Mouse (Mus musculus): Measurements from ENCODE around the gene Adarb1.

DNA sequence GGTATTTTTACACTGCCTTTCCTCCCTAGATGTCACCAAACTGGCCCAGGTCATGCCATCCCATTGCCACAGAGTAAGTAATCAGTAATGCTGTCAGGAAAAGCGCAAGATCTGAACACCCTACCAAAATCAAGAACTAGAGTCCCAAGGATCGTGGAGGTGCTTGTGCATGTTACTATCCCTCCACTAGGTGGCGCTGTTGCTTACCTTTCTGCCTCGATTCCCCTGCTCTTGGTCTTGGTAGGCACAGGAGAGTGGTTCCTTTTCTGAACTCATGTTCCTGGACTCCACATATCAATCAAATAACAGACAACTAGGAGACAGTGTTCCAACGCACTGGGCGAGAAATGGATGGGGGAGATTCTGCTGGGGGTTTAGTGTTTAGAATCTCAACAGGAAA lies 135.2 kb downstream of the Adarb1 start:
- TF ChIP-seq CTCF (IDR thresholded peaks at IDR 0.05; ENCODE audit: borderline replicate concordance, insufficient read depth, low read depth, low read length) (peak; percentile 99), POLR2A (IDR thresholded peaks at IDR 0.05; ENCODE audit: borderline replicate concordance, insufficient read depth, low read length) (no peak)
